Mouse (Mus musculus) adrenal gland, adult 18-20 months (tissue): ENCODE data around the gene Sfrp5. TPM values are rescaled to one million over a fixed set of nuclear protein-coding genes. Genes with fewer than 3 reads are reported as not detected.

ENCODE experiments used
- DNase-seq, 2 experiments: peaks; one replicate each; pipeline ENCODE4 v3.0.0; 2021 to 2022; ENCODE audit warnings: low spot score in 2 of 2
- total RNA-seq, 2 experiments: library from RNA; stranded (reverse); gene quantifications; 1 replicate in 1 of 2; 2 replicates in 1 of 2; pipeline ENCODE4 v1.2.3; 2021

The Sfrp5 gene
- total RNA-seq, 2 experiments from 2014 or later: 3.4 to 5.9 TPM

GRCm38 (mm10) chr19:42148569-42148860, 53.5 kb downstream of the Sfrp5 start:
- no peak for DNase-seq

Other genes with a start within 250 kb of the Sfrp5 start
- 10 to 100 TPM; 17.3 to 22.1 TPM for gene Mms19, start 221.1 kb downstream of the Sfrp5 start, total RNA-seq
- 10 to 100 TPM; 16.4 to 17.4 TPM for gene Ubtd1, start 220.5 kb downstream of the Sfrp5 start, total RNA-seq
- under 1 TPM; 0.64 to 0.76 TPM for gene Ankrd2, start 166.3 kb downstream of the Sfrp5 start, total RNA-seq
- gene Hoga1, start 156.6 kb downstream of the Sfrp5 start, total RNA-seq: 1 to 10 TPM; 4.2 to 6.5 TPM
- under 1 TPM; 0.35 to 0.36 TPM for gene 4933411K16Rik, start 150.0 kb downstream of the Sfrp5 start, total RNA-seq
- gene Morn4, start 115.9 kb downstream of the Sfrp5 start, total RNA-seq: 1 to 10 TPM; 8.9 to 9.5 TPM
- gene Pi4k2a, start 111.8 kb downstream of the Sfrp5 start, total RNA-seq: 10 to 100 TPM; 70.0 to 95.0 TPM
- 100 to 1,000 TPM in 1 of 2 experiments, 10 to 100 TPM in 1; 81.8 to 108 TPM for gene Avpi1, start 73.2 kb downstream of the Sfrp5 start, total RNA-seq
- gene Marveld1, start 54.9 kb downstream of the Sfrp5 start, total RNA-seq: 10 to 100 TPM; 33.9 to 41.1 TPM
- gene Zfyve27, start 38.3 kb downstream of the Sfrp5 start, total RNA-seq: 10 to 100 TPM; 44.6 to 55.1 TPM
- 1 to 10 TPM in 1 of 2 experiments, under 1 TPM in 1; 0.93 to 2.5 TPM for gene Golga7b, start 45.3 kb upstream of the Sfrp5 start, total RNA-seq
- under 1 TPM; 0.70 TPM for gene Crtac1, start 229.5 kb upstream of the Sfrp5 start, total RNA-seq